Mouse (Mus musculus) fibroblast of lung, adult 2 months (primary cell): ENCODE measurements around the gene Pnpla7.

Source experiments
- DNase-seq: peaks from one replicate; pipeline ENCODE4 v3.0.0-alpha.2; 2011; ENCODE audit warnings: low read depth

Pnpla7 gene

GRCm38 (mm10) chr2:25072398-25072797 lies 96.6 kb downstream of the Pnpla7 start:
- no peak for DNase-seq

- DNase-seq, result no peak
Measured at GRCm38 (mm10) chr2:25075506-25075905, 99.7 kb downstream of the Pnpla7 start.

- DNase-seq, result no peak
Measured at GRCm38 (mm10) chr2:25078967-25079366, 103.1 kb downstream of the Pnpla7 start.

GRCm38 (mm10) chr2:25080076-25080475 lies 104.2 kb downstream of the Pnpla7 start, which contains the start of gene Entpd8:
TSS of gene Entpd8 (plus strand) at chr2:25080304.
- DNase-seq, result no peak

GRCm38 (mm10) chr2:25083697-25084096 lies 107.9 kb downstream of the Pnpla7 start:
- no peak for DNase-seq

- DNase-seq, result no peak
Measured at GRCm38 (mm10) chr2:25085571-25085970, 109.7 kb downstream of the Pnpla7 start.

- no peak for DNase-seq
Measured at GRCm38 (mm10) chr2:25087842-25088241, 112.0 kb downstream of the Pnpla7 start.

- no peak for DNase-seq
Measured at GRCm38 (mm10) chr2:25088636-25089035, 112.8 kb downstream of the Pnpla7 start.

GRCm38 (mm10) chr2:25094785-25095108 lies 118.9 kb downstream of the Pnpla7 start:
- DNase-seq, result no peak

- DNase-seq, result no peak
Measured at GRCm38 (mm10) chr2:25095109-25095850, 119.4 kb downstream of the Pnpla7 start, which contains the start of gene Noxa1. TSS of gene Noxa1 (minus strand) at chr2:25095149.

- no peak for DNase-seq
Measured at GRCm38 (mm10) chr2:25098005-25098615, 122.3 kb downstream of the Pnpla7 start.

GRCm38 (mm10) chr2:25098956-25099355 lies 123.1 kb downstream of the Pnpla7 start:
- DNase-seq, result no peak

- DNase-seq, result no peak
Measured at GRCm38 (mm10) chr2:25099703-25100102, 123.9 kb downstream of the Pnpla7 start.
